Mouse (Mus musculus) CH12.LX (cell line): ENCODE measurements around the gene Nek6.

Source experiments
- CHD1 ChIP-seq: IDR thresholded peaks from 2 replicates; pipeline ENCODE4 v1.6.1; 2012; ENCODE audit warnings: low read depth, low read length, improper control_type of control experiment, inconsistent platforms
- CTCF ChIP-seq, 2 experiments: IDR thresholded peaks in 1 of 2; conservative IDR thresholded peaks in 1 of 2; 2 replicates each; pipeline ENCODE4 v1.5.1; 2011 to 2012; ENCODE audit warnings: low read depth in 2 of 2, low read length in 2 of 2, improper control_type of control experiment in 1 of 2, inconsistent platforms in 1 of 2, mild to moderate bottlenecking in 1 of 2, moderate library complexity in 1 of 2
- EP300 ChIP-seq: IDR thresholded peaks from 2 replicates; pipeline ENCODE4 v1.6.1; 2011; ENCODE audit warnings: low read length, improper control_type of control experiment
- ETS1 ChIP-seq: conservative IDR thresholded peaks from 2 replicates; pipeline ENCODE4 v1.6.1; 2012; ENCODE audit warnings: low read depth, mild to moderate bottlenecking, inconsistent platforms, low read length, improper control_type of control experiment, moderate library complexity
- MAZ ChIP-seq: IDR thresholded peaks from 2 replicates; pipeline ENCODE4 v1.6.1; 2012; ENCODE audit warnings: low read depth, mild to moderate bottlenecking, inconsistent platforms, low read length, improper control_type of control experiment, moderate library complexity
- MXI1 ChIP-seq: IDR thresholded peaks from 2 replicates; pipeline ENCODE4 v1.6.1; 2011; ENCODE audit warnings: mild to moderate bottlenecking, low read depth, low read length, improper control_type of control experiment
- NRF1 ChIP-seq: IDR thresholded peaks from 2 replicates; pipeline ENCODE4 v1.6.1; 2014; ENCODE audit warnings: low read depth, mild to moderate bottlenecking, inconsistent platforms, low read length, improper control_type of control experiment, moderate library complexity
- POLR2AphosphoS2 ChIP-seq: IDR thresholded peaks from 2 replicates; pipeline ENCODE4 v1.6.1; 2011; ENCODE audit warnings: low read depth, low read length, improper control_type of control experiment
- SIN3A ChIP-seq: IDR thresholded peaks from 2 replicates; pipeline ENCODE4 v1.6.1; 2012; ENCODE audit warnings: low read length, improper control_type of control experiment, inconsistent platforms
- SMC3 ChIP-seq: IDR thresholded peaks from 2 replicates; pipeline ENCODE4 v1.6.1; 2011; ENCODE audit warnings: low read depth, low read length, improper control_type of control experiment
- TBP ChIP-seq: conservative IDR thresholded peaks from 2 replicates; pipeline ENCODE4 v1.6.1; 2011; ENCODE audit warnings: low read depth, low read length, improper control_type of control experiment

- TF ChIP-seq NRF1 = no peak
- no peak for TF ChIP-seq CTCF (conservative IDR thresholded peaks at IDR 0.05 in 1 of 2, IDR thresholded peaks at IDR 0.05 in 1 of 2; ENCODE audit: low read depth in 2 of 2, low read length in 2 of 2)
- TF ChIP-seq SIN3A = no peak
- TF ChIP-seq TBP = no peak
- no peak for TF ChIP-seq ETS1
- no peak for TF ChIP-seq EP300
- TF ChIP-seq SMC3 = no peak
- TF ChIP-seq MAZ = no peak
- TF ChIP-seq CHD1 = no peak
- no peak for TF ChIP-seq POLR2AphosphoS2
- no peak for TF ChIP-seq MXI1
Observed at GRCm38 (mm10) chr2:38479541-38479940, 31.9 kb upstream of the Nek6 start.
